In genomic region chr5:130003229-130003628, GRCm38 (mm10) we compare ENCODE assay signal across 7 mouse cellular contexts. TPM values are rescaled to one million over a fixed set of nuclear protein-coding genes. Genes with fewer than 3 reads are reported as not detected.
DNase-seq lines count a peak whose midpoint lies in the region; ATAC-seq and TF ChIP-seq lines count a peak whose summit lies in the region.

No protein-coding gene starts in this region.

- H3K4me2 ChIP-seq in heart, postnatal 0 days (ENCODE audit: low read depth, low read length), result peak overlapping the region; percentile 65

- no peak overlapping the region for H3ac ChIP-seq in C2C12 (ENCODE audit: control insufficient read depth, insufficient read length, low read depth)

- peaks cover 5% of the 10 kb centered on the region for H3K79me3 ChIP-seq in C2C12 (ENCODE audit: low read depth)

- H3K27ac ChIP-seq in heart, postnatal 0 days (ENCODE audit: low read depth), result peak overlapping the region; percentile 68
- H3K27ac ChIP-seq in macrophage, result peak overlapping the region; percentile 99

- no peaks in the 10 kb centered on the region for H3K9me3 ChIP-seq in E14TG2a.4 (ENCODE audit: low read length)
- no peaks in the 10 kb centered on the region; the same call in 1 of the 2 replicates for H3K9me3 ChIP-seq in heart, postnatal 0 days (replicated peaks; ENCODE audit: control insufficient read depth, low read length)

- TF ChIP-seq CTCF in C2C12 (IDR thresholded peaks at IDR 0.05; ENCODE audit: control insufficient read depth, insufficient read depth, insufficient read length) (no peak), E14TG2a.4 (conservative IDR thresholded peaks at IDR 0.05; ENCODE audit: low read length) (no peak)
- TF ChIP-seq CTCF in heart, postnatal 0 days (IDR thresholded peaks at IDR 0.05; ENCODE audit: low read depth), result no peak

- DNase-seq in heart, postnatal 0 days (ENCODE audit: low spot score), result no peak
- no peak for DNase-seq in cerebellum, postnatal 36 days
- no peak for DNase-seq in cerebellum, postnatal 14 days
- no peak for DNase-seq in thymus, postnatal 4 days

- H3K36me3 ChIP-seq in C2C12 (ENCODE audit: control insufficient read depth, insufficient read depth), result peaks cover 16% of the 10 kb centered on the region
- H3K36me3 ChIP-seq in E14TG2a.4 (ENCODE audit: insufficient read depth, low read length), result peaks cover 6% of the 10 kb centered on the region; the same call in 1 of the 2 replicates
- no peaks in the 10 kb centered on the region for H3K36me3 ChIP-seq in heart, postnatal 0 days (replicated peaks; ENCODE audit: control insufficient read depth, insufficient read depth, low read length)
- peaks cover 17% of the 10 kb centered on the region; the same call in 1 of the 2 replicates for H3K36me3 ChIP-seq in macrophage (ENCODE audit: inconsistent target)

- 44% methylated on average over 7 of the region's 7 CpGs for WGBS in heart, postnatal 0 days
- 74% methylated on average over 7 of the region's 7 CpGs for WGBS in macrophage (ENCODE audit: missing documents)

- no peak for TF ChIP-seq EP300 in heart, postnatal 0 days (IDR thresholded peaks at IDR 0.05; ENCODE audit: low read depth)

- no peak for ATAC-seq in heart, postnatal 0 days (ENCODE audit: insufficient read depth, low read depth)

- H3K4me1 ChIP-seq in E14TG2a.4 (replicated peaks; ENCODE audit: low read depth, low read length), result peaks cover 38% of the 10 kb centered on the region
- H3K4me1 ChIP-seq in heart, postnatal 0 days (ENCODE audit: control insufficient read depth, insufficient read depth), result peaks cover 5% of the 10 kb centered on the region; the same call in 1 of the 2 replicates

- peak overlapping the region; percentile 59 for H3K9ac ChIP-seq in heart, postnatal 0 days (replicated peaks; ENCODE audit: low read depth, low read length)

- H3K79me2 ChIP-seq in C2C12 (ENCODE audit: control insufficient read depth, insufficient read depth) (no peaks in the 10 kb centered on the region), macrophage (ENCODE audit: inconsistent target) (peaks cover 37% of the 10 kb centered on the region)

- H3K27me3 ChIP-seq in C2C12 (ENCODE audit: control insufficient read depth, insufficient read depth, insufficient read length) (no peaks in the 10 kb centered on the region), E14TG2a.4 (ENCODE audit: insufficient read depth, low read length) (peaks cover 25% of the 10 kb centered on the region)
- H3K27me3 ChIP-seq in heart, postnatal 0 days (ENCODE audit: control insufficient read depth, insufficient read depth, low read length), result no peaks in the 10 kb centered on the region

- H3K4me3 ChIP-seq in C2C12 (ENCODE audit: insufficient read depth, poor library complexity, severe bottlenecking) (peak overlapping the region; percentile 52), E14TG2a.4 (replicated peaks; ENCODE audit: low read length) (peak overlapping the region; percentile 84; the same call in 1 of the 2 replicates), macrophage (ENCODE audit: inconsistent target) (no peak overlapping the region)
- peak overlapping the region; percentile 64 for H3K4me3 ChIP-seq in heart, postnatal 0 days (ENCODE audit: low read depth, low read length)

TF ChIP-seq in C2C12, 6 proteins besides CTCF, POLR2A, EP300 and RAD21:
- no peak for TF ChIP-seq USF1 (IDR thresholded peaks at IDR 0.05; ENCODE audit: low read depth)

RNA-seq across cellular contexts. Expression of gene Gusb, which starts 0.4 kb away (rescaled TPM):
- polyA plus RNA-seq in C2C12 (2012; fragmentation: generic; extraction: Trizol) (56.0 TPM), macrophage (2018) (437 to 471 TPM (median 448 TPM) in 3 replicates)
- total RNA-seq in heart, postnatal 0 days (2014; rRNA removed; ENCODE audit: low replicate concordance), result 24.6 and 27.8 TPM in 2 replicates
- polyA plus RNA-seq in heart, postnatal 0 days (2015; fragmentation: Nextera tagmentation; extraction: Ambion mirVana), result 30.2 and 31.4 TPM in 2 replicates
- 100 to 1,000 TPM in 20 of 26 experiments, 10 to 100 TPM in 6; 43.9 to 406 (median 209) TPM for total RNA-seq in macrophage (2018; cell fraction: chromatin; rRNA removed)
- 100 to 1,000 TPM; 186 to 615 (median 332) TPM for total RNA-seq in macrophage (2018; cell fraction: cytosol; rRNA removed)
- total RNA-seq in macrophage (2018; cell fraction: nucleus; rRNA removed), result 100 to 1,000 TPM in 25 of 26 experiments, 10 to 100 TPM in 1; 78.9 to 635 (median 323) TPM

RNA-seq across cellular contexts. Expression of gene Asl, which starts 25.8 kb away (rescaled TPM):
- 26.4 TPM for polyA plus RNA-seq in C2C12 (2012; fragmentation: generic; extraction: Trizol)
- total RNA-seq in heart, postnatal 0 days (2014; rRNA removed; ENCODE audit: low replicate concordance), result 9.7 and 21.1 TPM in 2 replicates
- polyA plus RNA-seq in heart, postnatal 0 days (2015; fragmentation: Nextera tagmentation; extraction: Ambion mirVana), result 15.9 and 16.6 TPM in 2 replicates
- total RNA-seq in macrophage (2018; cell fraction: chromatin; rRNA removed), result 10 to 100 TPM; 20.6 to 70.5 (median 40.0) TPM
- total RNA-seq in macrophage (2018; cell fraction: cytosol; rRNA removed), result 10 to 100 TPM; 26.8 to 44.9 (median 33.1) TPM
- 10 to 100 TPM; 20.1 to 64.3 (median 32.2) TPM for total RNA-seq in macrophage (2018; cell fraction: nucleus; rRNA removed)
- 33.6 to 39.7 TPM (median 34.1 TPM) in 3 replicates for polyA plus RNA-seq in macrophage (2018)

RNA-seq across cellular contexts. Expression of gene Crcp, which starts 25.9 kb away (rescaled TPM):
- 32.6 TPM for polyA plus RNA-seq in C2C12 (2012; fragmentation: generic; extraction: Trizol)
- 2.6 and 9.7 TPM in 2 replicates for total RNA-seq in heart, postnatal 0 days (2014; rRNA removed; ENCODE audit: low replicate concordance)
- 20.8 and 23.1 TPM in 2 replicates for polyA plus RNA-seq in heart, postnatal 0 days (2015; fragmentation: Nextera tagmentation; extraction: Ambion mirVana)
- total RNA-seq in macrophage (2018; cell fraction: chromatin; rRNA removed), result 10 to 100 TPM in 10 of 26 experiments, 1 to 10 TPM in 16; 3.3 to 13.9 (median 8.8) TPM
- 10 to 100 TPM; 19.0 to 44.7 (median 32.8) TPM for total RNA-seq in macrophage (2018; cell fraction: cytosol; rRNA removed)
- 10 to 100 TPM in 16 of 26 experiments, 1 to 10 TPM in 10; 5.9 to 21.0 (median 11.9) TPM for total RNA-seq in macrophage (2018; cell fraction: nucleus; rRNA removed)
- 28.9 to 33.0 TPM (median 32.1 TPM) in 3 replicates for polyA plus RNA-seq in macrophage (2018)
